Mouse (Mus musculus): ENCODE measurements around the gene Ttc4. TPM values are rescaled to one million over a fixed set of nuclear protein-coding genes. Genes with fewer than 3 reads are reported as not detected.
A peak's percentile ranks its signal among the peaks of the same experiment; 100 is the strongest.

Gene Ttc4
- polyA plus RNA-seq, 1 experiment, result 155 TPM

DNA sequence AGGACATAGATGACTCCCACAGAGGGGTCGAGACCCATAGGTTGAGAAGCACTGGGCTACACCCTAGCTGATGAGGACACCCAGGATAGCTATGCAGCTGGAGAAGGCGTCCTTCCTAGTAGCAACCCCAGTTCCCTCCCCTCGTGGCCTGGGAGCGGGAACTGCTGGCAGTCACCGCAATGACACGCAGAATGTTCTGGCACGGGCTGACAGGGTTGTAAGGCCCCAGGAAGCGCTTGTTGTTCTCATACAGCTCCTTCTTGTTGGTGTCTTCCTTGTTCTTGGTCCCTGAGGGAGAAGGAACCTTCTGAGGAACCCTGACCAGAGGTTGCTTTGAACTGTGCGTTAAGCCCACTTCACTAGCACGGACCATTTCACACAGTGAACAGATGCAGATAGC lies 25.2 kb upstream of the Ttc4 start:
- Histone ChIP-seq H3K4me3 (ENCODE audit: control insufficient read depth, low read depth, low read length) (no peak overlapping the region), H3K4me1 (ENCODE audit: control insufficient read depth, insufficient read depth, low read length) (peaks cover 2% of the 10 kb centered on the region), H3K36me3 (ENCODE audit: control insufficient read depth, insufficient read depth, low read length) (no peaks in the 10 kb centered on the region), H3K27ac (ENCODE audit: control insufficient read depth, insufficient read depth, low read depth, low read length) (no peak overlapping the region), H3K27me3 (ENCODE audit: control insufficient read depth, insufficient read depth, low read length) (no peaks in the 10 kb centered on the region)
- TF ChIP-seq POLR2A (IDR thresholded peaks at IDR 0.05; ENCODE audit: control insufficient read depth, low read depth, low read length) (no peak), CTCF (IDR thresholded peaks at IDR 0.05; ENCODE audit: control insufficient read depth, insufficient read depth, insufficient replicate concordance, low read depth, low read length) (no peak)

DNA sequence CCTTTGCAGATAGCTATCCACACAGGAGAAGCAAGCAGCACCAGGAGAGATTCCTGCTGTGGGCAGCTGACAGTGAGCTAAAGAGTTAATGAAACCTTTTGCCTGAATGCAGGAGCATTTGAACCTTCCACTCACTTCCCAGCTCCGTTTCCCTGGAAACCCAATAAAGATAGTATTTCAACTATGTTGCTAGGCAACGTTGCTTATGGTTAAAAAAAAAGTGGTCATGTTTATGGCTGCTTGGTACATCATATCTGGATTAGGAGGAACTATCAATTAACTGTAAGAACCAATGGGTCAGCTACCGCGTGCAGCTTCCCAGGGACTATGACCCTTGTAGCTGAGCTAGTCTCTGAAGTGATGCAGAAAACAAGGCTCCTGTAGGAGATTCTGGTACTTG lies 22.1 kb upstream of the Ttc4 start:
- no peak for TF ChIP-seq POLR2A (IDR thresholded peaks at IDR 0.05; ENCODE audit: control insufficient read depth, low read depth, low read length)
- no peak for TF ChIP-seq CTCF (IDR thresholded peaks at IDR 0.05; ENCODE audit: control insufficient read depth, insufficient read depth, insufficient replicate concordance, low read depth, low read length)
- no peaks in the 10 kb centered on the region for H3K36me3 ChIP-seq (ENCODE audit: control insufficient read depth, insufficient read depth, low read length)
- no peaks in the 10 kb centered on the region for H3K27me3 ChIP-seq (ENCODE audit: control insufficient read depth, insufficient read depth, low read length)
- no peaks in the 10 kb centered on the region for H3K4me1 ChIP-seq (ENCODE audit: control insufficient read depth, insufficient read depth, low read length)
- no peak overlapping the region for H3K4me3 ChIP-seq (ENCODE audit: control insufficient read depth, low read depth, low read length)
- no peak overlapping the region for H3K27ac ChIP-seq (ENCODE audit: control insufficient read depth, insufficient read depth, low read depth, low read length)

DNA sequence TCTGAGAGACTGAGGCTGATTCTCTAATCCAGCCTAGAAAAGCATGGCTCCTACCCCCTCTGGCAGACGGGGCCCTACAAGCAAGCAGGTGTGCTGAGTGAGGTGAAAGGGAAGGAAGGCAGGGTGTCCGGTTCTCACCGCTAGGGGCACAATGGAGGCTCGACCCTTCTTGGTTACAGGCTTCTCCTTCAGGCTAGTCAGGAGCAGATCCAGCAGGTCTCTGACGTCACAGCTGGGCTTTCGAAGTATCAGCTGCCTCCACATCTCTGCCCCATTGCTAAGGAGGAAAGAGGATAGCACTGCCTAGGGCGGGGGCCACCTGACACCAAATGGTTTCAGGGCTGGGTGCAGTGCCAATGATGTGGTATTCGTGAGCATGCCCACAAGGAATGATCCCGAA lies 21.2 kb upstream of the Ttc4 start:
- Histone ChIP-seq H3K4me3 (ENCODE audit: control insufficient read depth, low read depth, low read length) (no peak overlapping the region), H3K36me3 (ENCODE audit: control insufficient read depth, insufficient read depth, low read length) (no peaks in the 10 kb centered on the region), H3K4me1 (ENCODE audit: control insufficient read depth, insufficient read depth, low read length) (no peaks in the 10 kb centered on the region), H3K27ac (ENCODE audit: control insufficient read depth, insufficient read depth, low read depth, low read length) (no peak overlapping the region), H3K27me3 (ENCODE audit: control insufficient read depth, insufficient read depth, low read length) (no peaks in the 10 kb centered on the region)
- no peak for TF ChIP-seq POLR2A (IDR thresholded peaks at IDR 0.05; ENCODE audit: control insufficient read depth, low read depth, low read length)
- peak; percentile 49; the same call in 1 of the 2 replicates for TF ChIP-seq CTCF (IDR thresholded peaks at IDR 0.05; ENCODE audit: control insufficient read depth, insufficient read depth, insufficient replicate concordance, low read depth, low read length)

DNA sequence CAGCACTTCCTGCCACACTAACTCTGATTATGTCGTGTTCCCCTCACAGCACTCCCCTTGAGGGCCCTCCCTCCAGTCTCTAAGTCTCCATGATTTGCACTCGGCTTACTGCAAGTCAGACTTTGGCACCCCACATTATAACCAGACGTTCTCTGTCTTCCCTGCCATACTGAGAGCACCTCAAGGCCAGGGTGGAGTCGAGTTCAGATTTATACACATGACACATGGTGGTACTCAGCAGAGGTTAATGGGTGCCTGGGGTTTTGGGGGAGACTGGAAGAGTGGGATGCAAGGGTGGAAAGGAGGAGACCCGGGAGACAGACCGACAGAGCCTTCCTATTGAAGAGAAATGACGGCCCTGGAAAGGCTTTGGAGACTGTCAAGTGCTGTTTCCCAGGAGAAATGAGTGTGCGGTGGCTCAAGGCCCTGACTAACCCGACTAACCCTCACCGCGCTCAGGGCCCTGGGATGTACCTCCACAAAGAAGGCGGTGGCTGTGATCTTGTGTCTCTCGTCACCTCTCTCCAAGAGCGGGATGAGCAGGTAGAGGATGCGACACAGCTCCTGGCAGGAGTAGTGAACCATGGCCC lies 15.2 kb upstream of the Ttc4 start:
- no peak overlapping the region for H3K4me3 ChIP-seq (ENCODE audit: control insufficient read depth, low read depth, low read length)
- H3K36me3 ChIP-seq (ENCODE audit: control insufficient read depth, insufficient read depth, low read length), result no peaks in the 10 kb centered on the region
- no peaks in the 10 kb centered on the region for H3K4me1 ChIP-seq (ENCODE audit: control insufficient read depth, insufficient read depth, low read length)
- TF ChIP-seq POLR2A (IDR thresholded peaks at IDR 0.05; ENCODE audit: control insufficient read depth, low read depth, low read length) (no peak), CTCF (IDR thresholded peaks at IDR 0.05; ENCODE audit: control insufficient read depth, insufficient read depth, insufficient replicate concordance, low read depth, low read length) (no peak)
- no peaks in the 10 kb centered on the region for H3K27me3 ChIP-seq (ENCODE audit: control insufficient read depth, insufficient read depth, low read length)
- H3K27ac ChIP-seq (ENCODE audit: control insufficient read depth, insufficient read depth, low read depth, low read length), result no peak overlapping the region

DNA sequence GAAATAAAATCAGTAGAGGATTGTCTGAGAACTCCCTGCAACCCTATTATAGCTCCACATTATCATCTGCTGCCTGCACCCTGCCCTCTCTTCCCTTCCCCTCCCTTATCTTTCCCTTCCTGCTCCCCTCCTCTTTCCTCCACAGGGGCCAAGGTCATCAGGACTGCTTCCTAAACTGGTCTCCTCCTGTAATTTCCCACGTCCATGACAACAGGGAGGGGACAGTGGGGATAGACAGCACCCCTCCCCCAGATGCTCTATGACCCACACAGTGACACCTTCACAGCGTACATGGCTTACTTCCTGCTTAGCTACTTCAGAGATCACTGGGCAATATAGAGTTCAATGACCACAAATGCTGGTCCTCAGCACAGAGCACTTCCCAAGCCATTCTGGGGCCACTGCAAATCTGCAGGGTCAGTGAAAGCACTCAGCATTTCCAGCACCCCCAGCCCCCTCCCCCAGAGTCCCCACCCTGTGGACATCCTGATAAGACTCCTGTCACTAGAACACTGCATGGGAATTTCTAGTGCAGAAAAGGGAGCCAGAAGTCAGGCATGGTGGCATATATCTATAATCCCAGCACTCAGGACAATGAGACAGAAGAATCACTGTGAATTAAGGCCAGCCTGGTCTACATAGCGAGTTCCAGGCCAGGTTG lies 10.0 kb upstream of the Ttc4 start:
- TF ChIP-seq POLR2A (IDR thresholded peaks at IDR 0.05; ENCODE audit: control insufficient read depth, low read depth, low read length), result no peak
- TF ChIP-seq CTCF (IDR thresholded peaks at IDR 0.05; ENCODE audit: control insufficient read depth, insufficient read depth, insufficient replicate concordance, low read depth, low read length), result no peak
- Histone ChIP-seq H3K4me3 (ENCODE audit: control insufficient read depth, low read depth, low read length) (no peak overlapping the region), H3K27ac (ENCODE audit: control insufficient read depth, insufficient read depth, low read depth, low read length) (no peak overlapping the region), H3K27me3 (ENCODE audit: control insufficient read depth, insufficient read depth, low read length) (no peaks in the 10 kb centered on the region), H3K4me1 (ENCODE audit: control insufficient read depth, insufficient read depth, low read length) (no peaks in the 10 kb centered on the region; the same call in none of the 2 replicates), H3K36me3 (ENCODE audit: control insufficient read depth, insufficient read depth, low read length) (no peaks in the 10 kb centered on the region)

DNA sequence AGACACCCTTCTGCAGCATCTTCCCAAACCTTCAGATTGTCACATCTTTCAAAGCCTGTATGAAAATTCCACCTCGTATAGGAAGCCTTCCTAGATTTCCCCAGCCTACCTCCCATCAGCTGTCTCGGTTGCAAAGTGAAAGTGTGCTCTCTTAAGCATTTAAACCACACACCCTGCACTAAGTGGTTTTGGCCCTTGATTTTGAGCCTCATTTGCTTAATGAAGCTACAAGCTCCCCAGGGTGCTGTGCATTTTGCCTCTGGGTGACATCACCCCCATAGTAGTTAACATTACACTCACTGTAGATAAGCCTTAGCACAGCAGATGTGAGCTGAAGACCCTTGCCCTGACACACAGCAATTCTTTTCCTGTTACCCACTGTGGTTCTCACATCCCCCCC lies 2.2 kb upstream of the Ttc4 start:
- H3K27ac ChIP-seq (ENCODE audit: control insufficient read depth, insufficient read depth, low read depth, low read length), result no peak overlapping the region
- H3K4me1 ChIP-seq (ENCODE audit: control insufficient read depth, insufficient read depth, low read length), result peaks cover 13% of the 10 kb centered on the region
- TF ChIP-seq POLR2A (IDR thresholded peaks at IDR 0.05; ENCODE audit: control insufficient read depth, low read depth, low read length) (no peak), CTCF (IDR thresholded peaks at IDR 0.05; ENCODE audit: control insufficient read depth, insufficient read depth, insufficient replicate concordance, low read depth, low read length) (no peak)
- no peak overlapping the region for H3K4me3 ChIP-seq (ENCODE audit: control insufficient read depth, low read depth, low read length)
- no peaks in the 10 kb centered on the region for H3K27me3 ChIP-seq (ENCODE audit: control insufficient read depth, insufficient read depth, low read length)
- no peaks in the 10 kb centered on the region for H3K36me3 ChIP-seq (ENCODE audit: control insufficient read depth, insufficient read depth, low read length)

DNA sequence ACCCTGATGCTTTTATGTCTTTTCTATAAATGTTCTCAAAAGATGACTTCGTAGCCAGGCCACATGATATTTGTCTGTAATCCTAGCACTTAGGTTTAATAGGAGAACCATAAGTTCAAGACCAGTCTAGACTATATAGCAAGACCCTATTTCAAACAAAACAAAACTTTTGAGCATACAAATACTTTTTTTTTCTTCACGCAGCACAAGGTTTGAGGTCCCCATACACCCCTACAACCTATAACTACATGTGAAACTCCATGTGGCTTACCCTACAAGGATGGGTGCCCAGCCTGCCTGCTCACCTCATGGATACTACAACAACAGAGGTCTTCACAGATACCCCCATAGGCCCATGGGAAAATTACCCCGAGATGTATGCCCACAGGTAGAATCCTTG lies 408 bp upstream of the Ttc4 start:
- no peak for TF ChIP-seq CTCF (IDR thresholded peaks at IDR 0.05; ENCODE audit: control insufficient read depth, insufficient read depth, insufficient replicate concordance, low read depth, low read length)
- Histone ChIP-seq H3K4me3 (ENCODE audit: control insufficient read depth, low read depth, low read length) (peak overlapping the region; percentile 87), H3K4me1 (ENCODE audit: control insufficient read depth, insufficient read depth, low read length) (peaks cover 13% of the 10 kb centered on the region), H3K27ac (ENCODE audit: control insufficient read depth, insufficient read depth, low read depth, low read length) (no peak overlapping the region), H3K36me3 (ENCODE audit: control insufficient read depth, insufficient read depth, low read length) (peaks cover 2% of the 10 kb centered on the region; the same call in 1 of the 2 replicates), H3K27me3 (ENCODE audit: control insufficient read depth, insufficient read depth, low read length) (no peaks in the 10 kb centered on the region)
